Mouse (Mus musculus) liver, embryonic 14.5 days (tissue): ENCODE data around the gene Slc7a8. TPM values are rescaled to one million over a fixed set of nuclear protein-coding genes. Genes with fewer than 3 reads are reported as not detected.

Source experiments
- ATAC-seq: fragments of 200-750 bp; cut with Nextera tagmentation; 2 replicates; pipeline ENCODE4 v1.8.0; 2017; ENCODE audit warnings: moderate number of reproducible peaks, mild to moderate bottlenecking, moderate library complexity; ENCODE audit not compliant: insufficient read depth
- DNase-seq, 3 experiments: peaks; one replicate each; pipeline ENCODE4 v3.0.0-alpha.2; 2012 to 2013; ENCODE audit warnings: low read depth in 3 of 3, low spot score in 3 of 3
- H3K27ac ChIP-seq: fragments of 300-500 bp; sonication (generic); 2 replicates; pipeline ENCODE4 v1.5.1; 2014; ENCODE audit warnings: moderate library complexity, mild to moderate bottlenecking, control low read depth, inconsistent platforms
- H3K27me3 ChIP-seq: fragments of 300-500 bp; sonication (generic); 2 replicates; pipeline ENCODE4 v1.6.1; 2014; ENCODE audit warnings: mild to moderate bottlenecking, low read length, moderate library complexity; ENCODE audit not compliant: control insufficient read depth, insufficient read depth
- H3K36me3 ChIP-seq: fragments of 300-500 bp; sonication (generic); replicated peaks from 2 replicates; pipeline ENCODE4 v1.6.1; 2014; ENCODE audit warnings: low read depth; ENCODE audit not compliant: control insufficient read depth, insufficient read depth
- H3K4me1 ChIP-seq, 2 experiments: fragments of 200-500 bp in 1 of 2; fragments of 300-500 bp in 1 of 2; sonication (generic) in 1 of 2; replicated peaks; 2 replicates each; pipeline ENCODE4 v1.6.1; 2012 to 2014; ENCODE audit warnings: antibody characterized with exemption in 1 of 2, inconsistent platforms in 1 of 2, low read length in 1 of 2; ENCODE audit not compliant: control insufficient read depth in 2 of 2, insufficient read depth in 2 of 2
- H3K4me2 ChIP-seq: fragments of 300-500 bp; sonication (generic); 2 replicates; pipeline ENCODE4 v1.6.1; 2014; ENCODE audit warnings: low read depth, mild to moderate bottlenecking, control low read depth, moderate library complexity
- H3K4me3 ChIP-seq, 2 experiments: fragments of 200-500 bp in 1 of 2; fragments of 300-500 bp in 1 of 2; sonication (generic) in 1 of 2; 2 replicates each; pipeline ENCODE4 v1.5.1; 2012 to 2014; ENCODE audit warnings: low read depth in 2 of 2, low read length in 2 of 2, mild to moderate bottlenecking in 2 of 2, control low read depth in 1 of 2, inconsistent platforms in 1 of 2, moderate library complexity in 1 of 2; ENCODE audit not compliant: insufficient read depth in 1 of 2
- H3K9ac ChIP-seq: fragments of 300-500 bp; sonication (generic); replicated peaks from 2 replicates; pipeline ENCODE4 v1.6.1; 2014; ENCODE audit warnings: mild to moderate bottlenecking, control low read depth, moderate library complexity
- H3K9me3 ChIP-seq: fragments of 300-500 bp; sonication (generic); 2 replicates; pipeline ENCODE4 v1.6.1; 2016; ENCODE audit warnings: low read length, mixed read lengths; ENCODE audit not compliant: control insufficient read depth
- CTCF ChIP-seq: IDR thresholded peaks from 2 replicates; pipeline ENCODE4 v1.5.1; 2016; ENCODE audit warnings: antibody characterized with exemption, low read depth, control low read depth
- EP300 ChIP-seq: IDR thresholded peaks from 2 replicates; pipeline ENCODE4 v1.6.1; 2016; ENCODE audit warnings: antibody characterized with exemption, low read depth
- WGBS: fragments of 180-500 bp; shearing (Covaris S2); extraction: QIAGEN DNeasy Blood & Tissue Kit; methylation state at CpG from one replicate; pipeline ENCODE4 v1.1.7; 2014; ENCODE audit not compliant: insufficient replicate concordance; 5-methylcytosine and 5-hydroxymethylcytosine counted together
- polyA plus RNA-seq, 2 experiments: library from polyadenylated mRNA; depleted of rRNA in 1 of 2; stranded (reverse) in 1 of 2; unstranded in 1 of 2; fragments of >200 nt; fragmentation: Nextera tagmentation in 1 of 2; extraction: Ambion mirVana in 1 of 2; gene quantifications; 2 replicates each; pipeline versions ENCODE4 v1.2.1 to v1.2.3; 2012 to 2014

Gene Slc7a8
- polyA plus RNA-seq, 2 experiments: 3.3 to 3.7 TPM

- no peak overlapping the region for H3K27ac ChIP-seq
- TF ChIP-seq EP300 (no peak), CTCF (no peak)
- 26% methylated on average over 6 of the region's 6 CpGs for WGBS
- ATAC-seq: no peak
- DNase-seq: no peak
- H3K4me1 ChIP-seq: peaks cover 0 to 14% of the 10 kb centered on the region in 2 experiments; a peak in 2 of 4 replicates
- no peak overlapping the region for H3K4me3 ChIP-seq
- H3K36me3 ChIP-seq: no peaks in the 10 kb centered on the region
- no peaks in the 10 kb centered on the region for H3K27me3 ChIP-seq
- no peaks in the 10 kb centered on the region for H3K9me3 ChIP-seq
- no peak overlapping the region for H3K4me2 ChIP-seq
- no peak overlapping the region for H3K9ac ChIP-seq
Measured at GRCm38 (mm10) chr14:54756382-54756781, 25.4 kb downstream of the Slc7a8 start.

- no peak overlapping the region for H3K9ac ChIP-seq
- H3K4me3 ChIP-seq: no peak overlapping the region
- DNase-seq (no peak), ATAC-seq (0 out of 2 replicates have a peak, but pooled peaks have one; percentile 26)
- no peak overlapping the region for H3K27ac ChIP-seq
- no peaks in the 10 kb centered on the region for H3K36me3 ChIP-seq
- H3K4me2 ChIP-seq: no peak overlapping the region
- H3K9me3 ChIP-seq: no peaks in the 10 kb centered on the region
- 16% methylated on average over 6 of the region's 6 CpGs for WGBS
- H3K4me1 ChIP-seq: peaks cover 0 to 14% of the 10 kb centered on the region in 2 experiments; a peak in 2 of 4 replicates
- no peaks in the 10 kb centered on the region for H3K27me3 ChIP-seq
- no peak for TF ChIP-seq EP300
- no peak for TF ChIP-seq CTCF
Measured at GRCm38 (mm10) chr14:54754602-54755018, 27.1 kb downstream of the Slc7a8 start.

- no peaks in the 10 kb centered on the region for H3K36me3 ChIP-seq
- ATAC-seq (no peak), DNase-seq (no peak)
- 62% methylated on average over 13 of the region's 14 CpGs for WGBS
- H3K27ac ChIP-seq: no peak overlapping the region
- H3K4me1 ChIP-seq: peaks cover 0 to 14% of the 10 kb centered on the region in 2 experiments; a peak in 2 of 4 replicates
- no peak for TF ChIP-seq EP300
- TF ChIP-seq CTCF: no peak
- no peak overlapping the region for H3K4me2 ChIP-seq
- H3K4me3 ChIP-seq: no peak overlapping the region
- H3K27me3 ChIP-seq: no peaks in the 10 kb centered on the region
- no peaks in the 10 kb centered on the region for H3K9me3 ChIP-seq
- H3K9ac ChIP-seq: no peak overlapping the region
Measured at GRCm38 (mm10) chr14:54753986-54754601, 27.7 kb downstream of the Slc7a8 start.

GRCm38 (mm10) chr14:54752938-54753337 lies 28.8 kb downstream of the Slc7a8 start:
- ATAC-seq: no peak
- H3K9ac ChIP-seq: no peak overlapping the region
- no peak overlapping the region for H3K4me3 ChIP-seq
- TF ChIP-seq EP300: no peak
- no peak for TF ChIP-seq CTCF
- no peaks in the 10 kb centered on the region for H3K9me3 ChIP-seq
- no peak for DNase-seq
- H3K27me3 ChIP-seq: no peaks in the 10 kb centered on the region
- WGBS: 69% methylated on average over 6 of the region's 6 CpGs
- H3K36me3 ChIP-seq: no peaks in the 10 kb centered on the region
- H3K4me1 ChIP-seq: peaks cover 0 to 14% of the 10 kb centered on the region in 2 experiments; a peak in 2 of 4 replicates
- H3K4me2 ChIP-seq: no peak overlapping the region
- H3K27ac ChIP-seq: no peak overlapping the region

GRCm38 (mm10) chr14:54751768-54752167 lies 30.0 kb downstream of the Slc7a8 start:
- 49% methylated on average over 1 of the region's 1 CpGs for WGBS
- Histone ChIP-seq H3K4me2 (no peak overlapping the region), H3K9me3 (no peaks in the 10 kb centered on the region), H3K4me3 (no peak overlapping the region), H3K9ac (no peak overlapping the region), H3K27ac (no peak overlapping the region), H3K4me1 (peaks cover 0 to 14% of the 10 kb centered on the region in 2 experiments; a peak in 2 of 4 replicates), H3K27me3 (no peaks in the 10 kb centered on the region), H3K36me3 (no peaks in the 10 kb centered on the region)
- TF ChIP-seq CTCF (no peak), EP300 (no peak)
- no peak for ATAC-seq
- no peak for DNase-seq
